Mouse (Mus musculus) G1E (cell line): ENCODE measurements around the gene Taf8.

ENCODE experiments used
- CTCF ChIP-seq: IDR thresholded peaks from 2 replicates; pipeline ENCODE4 v1.5.1; 2012; ENCODE audit warnings: low read depth, low read length, inconsistent platforms, mixed read lengths
- POLR2AphosphoS5 ChIP-seq: IDR thresholded peaks from 2 replicates; pipeline ENCODE4 v1.6.1; 2012; ENCODE audit warnings: low read depth, low read length, inconsistent platforms; ENCODE audit not compliant: insufficient replicate concordance

DNA sequence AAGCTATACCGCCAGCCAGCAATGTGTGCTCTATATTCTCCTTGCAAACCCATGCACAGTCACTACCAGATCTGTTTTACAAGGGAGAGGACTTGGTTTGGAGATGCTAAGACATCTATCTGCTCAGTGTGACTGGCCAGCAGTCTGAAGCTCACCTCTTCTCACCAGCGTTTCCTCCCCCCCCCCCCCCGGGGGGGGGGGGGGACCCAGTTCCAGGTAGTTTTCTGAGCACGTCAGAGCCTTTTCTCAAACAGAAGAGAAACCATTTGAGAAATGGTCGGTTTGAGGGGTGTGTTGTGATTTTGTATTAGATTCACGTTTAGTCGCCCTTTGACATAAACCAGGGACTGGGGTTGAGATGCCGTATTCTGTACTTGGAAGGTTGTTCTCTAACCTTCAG lies 22.0 kb upstream of the Taf8 start:
- TF ChIP-seq CTCF (no peak), POLR2AphosphoS5 (no peak)
